Mouse (Mus musculus): Measurements from ENCODE around the gene Gpr119.

GRCm38 (mm10) chrX:48683857-48684256 lies 9.6 kb upstream of the Gpr119 start:
- no peak for TF ChIP-seq CTCF (IDR thresholded peaks at IDR 0.05)
- no peak for TF ChIP-seq EP300 (IDR thresholded peaks at IDR 0.05)

All from lung, postnatal 0 days (tissue).